Mouse (Mus musculus) heart, postnatal 14 days (tissue): ENCODE measurements at regions not wholly inside any gene's neighbourhood (a gene's known extent, or its start where the extent isn't known, plus 50 kb on each side); places are given as distances from the start of the nearest gene placed in this dataset.
A peak's percentile ranks its signal among the peaks of the same experiment; 100 is the strongest.
"Not testable (repeated sequence)": the region's sequence is repeated elsewhere in the genome, so short reads cannot be mapped to it uniquely, and the experiment has no call there.

ENCODE experiments used
- DNase-seq, 2 experiments: peaks; one replicate each; pipeline ENCODE4 v3.0.0; 2021 to 2022
- intact Hi-C: fragments of 180-260 bp; cut with DNase I; formaldehyde crosslinking; loops from one replicate; pipeline ENCODE4 v1.15.1; 2025

DNA sequence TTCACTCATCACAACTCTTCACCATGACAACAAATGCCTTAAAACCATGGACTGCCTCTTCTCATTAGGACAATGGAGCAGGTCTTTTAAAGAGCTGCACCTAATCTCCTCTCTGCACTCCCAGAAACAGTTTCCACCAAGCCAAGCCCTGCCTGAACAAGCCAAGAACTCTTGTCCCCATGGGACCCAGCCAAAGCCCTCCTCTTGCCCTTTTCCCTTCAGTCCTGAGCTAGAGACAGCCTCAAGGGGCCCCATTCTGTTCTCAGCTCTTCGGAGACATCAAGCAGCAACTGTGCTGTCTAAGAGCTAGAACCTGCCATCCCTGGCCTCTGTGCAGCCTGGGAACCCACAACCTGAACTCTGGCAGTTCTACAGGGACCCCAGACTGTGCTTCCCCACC lies 345.0 kb upstream of the Irak1bp1 start:
- peak; percentile 12 to 26 for DNase-seq
- intact Hi-C loops = no loop called here

- no peak for DNase-seq
- intact Hi-C loops = no loop called here
These were observed 335.9 kb upstream of the Irak1bp1 start for GRCm38 (mm10) chr9:82493440-82493839.

GRCm38 (mm10) chr9:82510014-82510413 lies 319.3 kb upstream of the Irak1bp1 start:
- intact Hi-C loops = no loop called here
- no peak for DNase-seq

GRCm38 (mm10) chr9:82518993-82519392 lies 310.3 kb upstream of the Irak1bp1 start:
- intact Hi-C loops = no loop called here
- DNase-seq = no peak

- no peak for DNase-seq
- intact Hi-C loops = no loop called here
These were observed 301.4 kb upstream of the Irak1bp1 start for GRCm38 (mm10) chr9:82527867-82528385.

GRCm38 (mm10) chr9:82552726-82553125 lies 276.6 kb upstream of the Irak1bp1 start:
- DNase-seq = no peak
- intact Hi-C loops = no loop called here

- intact Hi-C loops = no loop called here
These were observed 276.1 kb upstream of the Irak1bp1 start for GRCm38 (mm10) chr9:82553213-82553612.

DNA sequence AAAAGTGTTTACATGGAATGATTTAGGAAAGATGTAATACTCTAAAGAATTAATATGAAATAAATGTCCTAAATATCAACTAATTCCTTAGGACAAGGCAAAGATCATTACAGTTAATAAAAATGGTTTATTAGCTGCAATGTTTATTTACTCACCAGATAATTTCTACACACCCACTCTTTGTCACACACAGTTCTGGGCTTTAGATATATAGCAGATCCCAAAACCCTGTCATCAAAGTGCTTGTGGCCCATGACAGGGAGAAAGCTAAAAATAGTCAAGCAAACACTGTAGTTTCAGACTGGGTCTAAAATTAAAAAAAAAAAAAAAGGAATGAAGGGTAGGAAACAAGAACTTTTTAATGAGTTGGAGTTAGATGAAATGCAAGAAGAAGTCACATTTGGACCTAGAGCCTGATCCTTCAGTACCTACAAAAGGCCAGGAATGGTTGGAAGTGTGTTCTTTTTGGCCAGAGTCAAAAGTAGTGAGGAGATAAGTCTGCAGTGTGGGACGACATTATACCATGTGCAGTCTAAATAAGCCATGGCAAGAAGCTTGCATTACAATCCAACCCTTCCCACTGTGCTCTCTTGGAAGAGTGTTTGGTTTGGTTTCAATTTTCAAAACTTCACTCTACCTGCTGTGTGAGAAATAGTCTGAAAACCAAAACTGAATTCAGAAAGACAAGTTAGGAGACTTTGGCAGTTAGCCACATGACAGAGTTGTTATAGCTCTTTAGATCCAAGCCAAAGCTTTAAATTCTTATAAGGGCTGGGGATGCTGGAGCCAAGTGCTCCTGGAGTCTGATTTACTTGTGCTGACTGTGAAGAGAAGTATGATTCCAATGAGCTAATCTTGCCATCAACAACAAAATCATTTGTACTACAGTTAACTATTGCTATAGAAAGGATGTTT lies 266.5 kb upstream of the Irak1bp1 start:
- intact Hi-C loops = no loop called here
- no peak for DNase-seq

More at GRCm38 (mm10) chr9:82553213-82553612, 276.1 kb upstream of the Irak1bp1 start:
- DNase-seq = no peak

GRCm38 (mm10) chr9:82581373-82582018 lies 247.8 kb upstream of the Irak1bp1 start:
- DNase-seq = no peak

GRCm38 (mm10) chr9:82609111-82609510 lies 220.2 kb upstream of the Irak1bp1 start:
- DNase-seq = no peak
- intact Hi-C loops = no loop called here

More at GRCm38 (mm10) chr9:82581373-82582018, 247.8 kb upstream of the Irak1bp1 start:
- intact Hi-C loops = no loop called here

DNA sequence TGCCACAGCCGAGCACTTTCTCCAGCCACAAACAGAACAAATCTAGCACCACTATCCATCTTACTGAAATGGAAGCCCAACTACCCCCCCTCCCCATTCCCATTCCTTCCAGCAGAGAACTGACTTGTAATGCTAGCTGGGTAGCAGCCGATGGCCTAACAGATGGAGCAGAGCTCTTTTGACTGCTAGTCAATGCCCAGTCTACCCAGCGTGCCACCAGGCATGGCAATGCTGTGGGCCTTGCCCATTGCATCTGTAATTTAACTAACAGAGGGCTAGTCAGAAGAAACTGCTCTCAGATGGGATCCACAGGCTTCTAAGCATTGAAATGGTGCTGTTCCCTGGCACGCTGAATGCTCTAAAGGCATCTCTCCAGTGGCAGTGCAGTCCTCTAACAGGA lies 219.4 kb upstream of the Irak1bp1 start:
- DNase-seq = no peak

GRCm38 (mm10) chr9:82612526-82612925 lies 216.8 kb upstream of the Irak1bp1 start:
- DNase-seq = no peak
- intact Hi-C loops = no loop called here

More for the DNA sequence above, 219.4 kb upstream of the Irak1bp1 start:
- intact Hi-C loops = no loop called here

GRCm38 (mm10) chr9:82632411-82632810 lies 196.9 kb upstream of the Irak1bp1 start:
- intact Hi-C loops = no loop called here
- peak; percentile 58 to 66 for DNase-seq

GRCm38 (mm10) chr9:82640277-82640676 lies 189.1 kb upstream of the Irak1bp1 start:
- no peak for DNase-seq

GRCm38 (mm10) chr9:82643900-82644299 lies 185.4 kb upstream of the Irak1bp1 start:
- no peak for DNase-seq
- intact Hi-C loops = loop anchor here (5.0 kb wide), 1 partner anchor 397 kb away; no protein-coding TSS in a partner anchor

More at GRCm38 (mm10) chr9:82640277-82640676, 189.1 kb upstream of the Irak1bp1 start:
- intact Hi-C loops = loop anchor here (5.0 kb wide), 1 partner anchor 393 kb away; no protein-coding TSS in a partner anchor

- DNase-seq, intact Hi-C loops: not testable (repeated sequence)
These were observed 173.8 kb upstream of the Irak1bp1 start for GRCm38 (mm10) chr9:82655511-82655910.

DNA sequence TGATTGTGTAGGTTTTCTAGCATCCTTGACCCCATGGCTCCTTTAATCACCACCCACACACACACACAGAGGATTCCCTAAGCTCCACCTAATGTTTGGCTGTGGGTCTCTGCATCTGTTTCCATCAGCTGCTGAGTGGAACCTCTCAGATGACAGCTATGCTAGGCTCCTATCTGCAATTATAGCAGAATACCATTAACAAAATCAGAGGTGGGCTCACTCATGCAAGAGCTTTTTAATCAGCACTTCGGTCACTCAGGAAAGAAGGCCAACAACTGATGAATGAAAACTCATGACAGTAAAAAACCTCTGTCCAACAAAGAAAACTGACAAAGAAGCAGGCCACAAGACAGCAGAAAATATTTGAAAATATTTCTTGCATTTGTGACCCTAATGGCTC lies 147.1 kb upstream of the Irak1bp1 start:
- intact Hi-C loops = no loop called here
- DNase-seq = no peak

- no peak for DNase-seq
- intact Hi-C loops = no loop called here
These were observed 119.8 kb upstream of the Irak1bp1 start for GRCm38 (mm10) chr9:82709411-82709983.

DNA sequence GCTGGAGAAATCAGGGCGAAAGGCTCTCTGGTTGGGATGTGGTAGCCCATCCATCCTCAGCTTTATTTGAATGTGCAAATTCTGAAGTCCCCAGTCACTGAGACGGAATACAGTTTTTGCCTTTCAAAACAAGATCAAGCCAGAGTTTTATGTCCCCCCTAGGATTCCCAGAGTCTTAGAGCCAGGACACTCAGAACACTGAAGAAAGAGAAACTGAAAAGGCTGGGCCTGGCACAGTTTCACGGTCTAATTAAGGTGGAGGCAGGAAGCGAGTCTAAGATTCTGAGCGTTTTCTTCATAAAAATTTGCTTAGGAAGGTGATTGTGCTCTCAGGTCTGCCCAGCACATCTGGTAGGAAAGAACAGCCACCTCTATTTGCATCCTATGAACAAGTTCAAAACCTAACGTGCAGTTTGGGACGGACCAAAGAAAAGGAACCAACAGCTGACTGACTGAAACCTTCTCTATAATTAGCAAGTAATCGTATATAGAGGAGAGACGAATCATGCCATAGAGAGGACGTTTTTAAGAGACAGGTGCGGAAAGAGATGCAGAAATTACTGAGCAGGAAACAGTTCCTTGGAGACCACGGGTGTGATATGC lies 119.2 kb upstream of the Irak1bp1 start:
- intact Hi-C loops = no loop called here
- no peak for DNase-seq

DNA sequence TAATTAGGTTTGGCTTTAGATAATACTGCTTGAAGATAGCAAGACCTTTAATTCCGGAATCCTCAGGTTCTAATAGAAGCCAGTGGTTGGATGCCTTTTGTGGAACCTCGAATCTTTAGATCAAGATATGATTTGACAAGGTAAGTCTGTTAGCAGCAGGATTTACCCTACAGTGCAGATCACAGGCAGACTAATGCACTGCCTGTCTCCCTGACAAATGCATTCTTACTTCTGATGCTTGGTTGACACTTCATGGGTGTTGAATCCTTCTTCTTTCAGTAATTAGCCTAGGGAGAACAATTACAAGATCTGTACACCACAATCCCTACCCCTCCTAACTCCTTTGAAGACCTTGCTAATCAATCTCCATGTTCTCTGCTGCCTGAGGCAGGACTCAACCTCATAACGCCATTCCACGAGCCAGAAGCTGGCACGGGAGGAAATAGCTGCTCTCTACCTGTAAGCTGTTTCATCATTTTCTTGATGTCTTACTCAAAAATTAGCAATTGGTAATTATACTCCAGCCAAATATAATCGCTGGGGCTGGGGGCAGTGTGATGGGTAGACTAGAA lies 118.3 kb upstream of the Irak1bp1 start:
- DNase-seq = no peak
- intact Hi-C loops = no loop called here
